In the genomic region with DNA sequence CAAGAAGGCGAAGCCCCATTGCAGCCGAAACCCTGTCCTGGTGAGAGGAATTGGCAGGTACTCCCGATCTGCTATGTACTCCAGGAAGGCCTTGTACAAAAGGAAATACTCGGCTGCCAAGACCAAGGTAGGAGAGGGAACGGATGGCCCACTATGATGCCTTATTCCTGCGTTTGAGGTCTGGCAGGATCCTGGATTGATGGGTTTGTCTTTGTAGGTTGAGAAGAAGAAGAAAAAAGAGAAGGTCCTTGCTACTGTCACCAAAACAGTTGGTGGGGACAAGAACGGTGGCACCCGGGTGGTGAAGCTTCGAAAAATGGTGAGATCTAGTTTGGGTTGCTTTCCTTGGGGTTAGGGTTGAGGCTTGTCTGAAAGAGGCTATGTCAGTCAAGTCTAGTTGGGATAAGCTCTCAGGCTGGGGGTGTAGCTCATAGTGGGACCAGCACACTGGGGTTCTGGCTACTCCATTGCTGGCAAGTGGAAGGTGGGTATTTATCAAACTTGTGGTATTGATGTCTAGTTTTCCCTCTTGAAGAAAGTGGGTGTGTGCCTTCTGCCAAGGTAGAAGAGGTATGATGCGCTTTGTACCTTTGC, we compare ENCODE assay signal across 8 mouse cellular contexts. TPM values are rescaled to one million over a fixed set of nuclear protein-coding genes. Genes with fewer than 3 reads are reported as not detected.
A peak's percentile ranks its signal among the peaks of the same experiment; 100 is the strongest.
DNase-seq lines count a peak whose midpoint lies in the region; ATAC-seq and TF ChIP-seq lines count a peak whose summit lies in the region.
"Not testable (repeated sequence)": the region's sequence is repeated elsewhere in the genome, so short reads cannot be mapped to it uniquely, and the experiment has no call there.

No protein-coding gene starts in this region.

- H3K9me3 ChIP-seq in E14TG2a.4 (ENCODE audit: low read length); embryonic facial prominence, embryonic 14.5 days (ENCODE audit: control insufficient read depth, low read length); hindbrain, embryonic 13.5 days; kidney, postnatal 0 days (replicated peaks; ENCODE audit: low read length); liver, embryonic 14.5 days (ENCODE audit: control insufficient read depth, low read length); midbrain, embryonic 12.5 days: not testable (repeated sequence)

- not testable (repeated sequence) for H3K27ac ChIP-seq in embryonic facial prominence, embryonic 14.5 days (replicated peaks; ENCODE audit: low read depth, low read length); hindbrain, embryonic 13.5 days; kidney, postnatal 0 days; midbrain, embryonic 12.5 days (replicated peaks); small intestine, adult 2 months (ENCODE audit: insufficient read depth, low read depth, low read length)
- peak overlapping the region; percentile 8; the same call in 1 of the 2 replicates for H3K27ac ChIP-seq in gastrocnemius, adult 2 months
- peak overlapping the region; percentile 42 for H3K27ac ChIP-seq in liver, embryonic 14.5 days

- 66% methylated on average over 7 of the region's 10 CpGs for WGBS in embryonic facial prominence, embryonic 14.5 days
- 81% methylated on average over 8 of the region's 10 CpGs for WGBS in hindbrain, embryonic 13.5 days
- 71% methylated on average over 8 of the region's 10 CpGs for WGBS in kidney, postnatal 0 days
- 39% methylated on average over 8 of the region's 10 CpGs for WGBS in liver, embryonic 14.5 days (ENCODE audit: insufficient replicate concordance)
- WGBS in midbrain, embryonic 12.5 days, result 85% methylated on average over 9 of the region's 10 CpGs
- WGBS in small intestine, adult 2 months, result 41% methylated on average over 8 of the region's 10 CpGs

- H3K4me3 ChIP-seq in E14TG2a.4 (replicated peaks; ENCODE audit: low read length), result peak overlapping the region; percentile 100
- peak overlapping the region; percentile 70 for H3K4me3 ChIP-seq in embryonic facial prominence, embryonic 14.5 days (ENCODE audit: low read depth, low read length)
- peak overlapping the region; percentile 76 for H3K4me3 ChIP-seq in gastrocnemius, adult 2 months
- H3K4me3 ChIP-seq in hindbrain, embryonic 13.5 days, result peak overlapping the region; percentile 96
- H3K4me3 ChIP-seq in kidney, postnatal 0 days (replicated peaks; ENCODE audit: low read depth, low read length), result peak overlapping the region; percentile 98
- H3K4me3 ChIP-seq in liver, embryonic 14.5 days (ENCODE audit: insufficient read depth in 1 of 2, low read depth in 2 of 2, low read length in 2 of 2), result peak overlapping the region; percentile 91 to 99
- H3K4me3 ChIP-seq in midbrain, embryonic 12.5 days, result peak overlapping the region; percentile 68
- peak overlapping the region; percentile 99; the same call in 1 of the 2 replicates for H3K4me3 ChIP-seq in small intestine, adult 2 months (ENCODE audit: low read depth, low read length)

- peaks cover 47% of the 10 kb centered on the region for H3K4me1 ChIP-seq in E14TG2a.4 (replicated peaks; ENCODE audit: low read depth, low read length)
- not testable (repeated sequence) for H3K4me1 ChIP-seq in embryonic facial prominence, embryonic 14.5 days (ENCODE audit: control insufficient read depth, insufficient read depth, low read length); small intestine, adult 2 months (ENCODE audit: control insufficient read depth, insufficient read depth, insufficient read length, low read length)
- H3K4me1 ChIP-seq in hindbrain, embryonic 13.5 days (replicated peaks), result peaks cover 33% of the 10 kb centered on the region
- H3K4me1 ChIP-seq in kidney, postnatal 0 days (replicated peaks; ENCODE audit: insufficient read depth, low read length), result peaks cover 12% of the 10 kb centered on the region; the same call in 1 of the 2 replicates
- peaks cover 12 to 17% of the 10 kb centered on the region in 2 experiments for H3K4me1 ChIP-seq in liver, embryonic 14.5 days (replicated peaks; ENCODE audit: control insufficient read depth in 2 of 2, insufficient read depth in 2 of 2, low read length in 1 of 2)
- H3K4me1 ChIP-seq in midbrain, embryonic 12.5 days, result peaks cover 22% of the 10 kb centered on the region

- peaks cover 60% of the 10 kb centered on the region for H3K36me3 ChIP-seq in E14TG2a.4 (ENCODE audit: insufficient read depth, low read length)
- H3K36me3 ChIP-seq in embryonic facial prominence, embryonic 14.5 days (ENCODE audit: control insufficient read depth, insufficient read depth, low read length), result peaks cover 52% of the 10 kb centered on the region
- H3K36me3 ChIP-seq in hindbrain, embryonic 13.5 days, result peaks cover 51% of the 10 kb centered on the region
- H3K36me3 ChIP-seq in kidney, postnatal 0 days (ENCODE audit: insufficient read depth, low read length), result peaks cover 40% of the 10 kb centered on the region
- H3K36me3 ChIP-seq in liver, embryonic 14.5 days (replicated peaks; ENCODE audit: control insufficient read depth, insufficient read depth, low read depth), result peaks cover 51% of the 10 kb centered on the region
- peaks cover 52% of the 10 kb centered on the region for H3K36me3 ChIP-seq in midbrain, embryonic 12.5 days
- H3K36me3 ChIP-seq in small intestine, adult 2 months (ENCODE audit: control insufficient read depth, insufficient read depth, low read length), result peaks cover 43% of the 10 kb centered on the region

- not testable (repeated sequence) for TF ChIP-seq EP300 in liver, embryonic 14.5 days (IDR thresholded peaks at IDR 0.05; ENCODE audit: low read depth)

- TF ChIP-seq CTCF in E14TG2a.4 (conservative IDR thresholded peaks at IDR 0.05; ENCODE audit: low read length); gastrocnemius, adult 2 months (IDR thresholded peaks at IDR 0.05); kidney, postnatal 0 days (IDR thresholded peaks at IDR 0.05; ENCODE audit: low read depth); liver, embryonic 14.5 days (IDR thresholded peaks at IDR 0.05; ENCODE audit: low read depth); small intestine, adult 2 months (IDR thresholded peaks at IDR 0.05; ENCODE audit: extremely low read depth, insufficient read length, insufficient replicate concordance, low read depth, low read length): not testable (repeated sequence)

- TF ChIP-seq POLR2A in small intestine, adult 2 months (IDR thresholded peaks at IDR 0.05; ENCODE audit: low read depth, low read length), result not testable (repeated sequence)

- not testable (repeated sequence) for DNase-seq in embryonic facial prominence, embryonic 14.5 days (ENCODE audit: low spot score); gastrocnemius, adult 2 months; kidney, postnatal 0 days (ENCODE audit: low spot score); liver, embryonic 14.5 days (ENCODE audit: low read depth in 3 of 3, low spot score in 3 of 3)

- ATAC-seq in embryonic facial prominence, embryonic 14.5 days (ENCODE audit: low read depth); hindbrain, embryonic 13.5 days (ENCODE audit: low FRiP score); kidney, postnatal 0 days (replicated peaks; ENCODE audit: low FRiP score, low read depth); liver, embryonic 14.5 days (ENCODE audit: insufficient read depth); midbrain, embryonic 12.5 days (ENCODE audit: low FRiP score, low read depth): not testable (repeated sequence)

- peak overlapping the region; percentile 97 for H3K9ac ChIP-seq in embryonic facial prominence, embryonic 14.5 days (ENCODE audit: low read depth, low read length)
- peak overlapping the region; percentile 100 for H3K9ac ChIP-seq in hindbrain, embryonic 13.5 days
- H3K9ac ChIP-seq in kidney, postnatal 0 days (ENCODE audit: low read depth, low read length), result peak overlapping the region; percentile 100; the same call in 1 of the 2 replicates
- H3K9ac ChIP-seq in liver, embryonic 14.5 days (replicated peaks), result peak overlapping the region; percentile 97
- peak overlapping the region; percentile 34 for H3K9ac ChIP-seq in midbrain, embryonic 12.5 days (replicated peaks)

- intact Hi-C loops in gastrocnemius, adult 2 months (cut with DNase I), result not testable (repeated sequence)

- H3K4me2 ChIP-seq in embryonic facial prominence, embryonic 14.5 days (ENCODE audit: low read depth, low read length), result peak overlapping the region; percentile 74
- peak overlapping the region; percentile 77 for H3K4me2 ChIP-seq in hindbrain, embryonic 13.5 days
- peak overlapping the region; percentile 78 for H3K4me2 ChIP-seq in kidney, postnatal 0 days (ENCODE audit: low read length)
- H3K4me2 ChIP-seq in liver, embryonic 14.5 days (ENCODE audit: low read depth), result peak overlapping the region; percentile 68
- H3K4me2 ChIP-seq in midbrain, embryonic 12.5 days (replicated peaks), result peak overlapping the region; percentile 70

- not testable (repeated sequence) for H3K27me3 ChIP-seq in E14TG2a.4 (ENCODE audit: insufficient read depth, low read length); embryonic facial prominence, embryonic 14.5 days (replicated peaks; ENCODE audit: control insufficient read depth, insufficient read depth, low read length); hindbrain, embryonic 13.5 days; kidney, postnatal 0 days (ENCODE audit: insufficient read depth, low read length); liver, embryonic 14.5 days (ENCODE audit: control insufficient read depth, insufficient read depth, low read length); midbrain, embryonic 12.5 days; small intestine, adult 2 months (ENCODE audit: control insufficient read depth, insufficient read depth, low read length)

RNA-seq across cellular contexts. Expression of gene Rpl6, which starts 1.4 kb away (rescaled TPM):
- polyA plus RNA-seq in embryonic facial prominence, embryonic 14.5 days (2014; fragmentation: Nextera tagmentation; extraction: Ambion mirVana), result 685 and 696 TPM in 2 replicates
- total RNA-seq in gastrocnemius, adult 2 months (2021), result 100 to 1,000 TPM; 445 to 518 TPM
- 427 and 429 TPM in 2 replicates for polyA plus RNA-seq in hindbrain, embryonic 13.5 days (2015; fragmentation: Nextera tagmentation; extraction: Ambion mirVana)
- 655 and 681 TPM in 2 replicates for polyA plus RNA-seq in kidney, postnatal 0 days (2015; fragmentation: Nextera tagmentation; extraction: Ambion mirVana)
- 403 and 658 TPM in 2 replicates for polyA plus RNA-seq in liver, embryonic 14.5 days (2012; rRNA removed)
- 477 and 488 TPM in 2 replicates for polyA plus RNA-seq in liver, embryonic 14.5 days (2014; fragmentation: Nextera tagmentation; extraction: Ambion mirVana)
- 475 and 502 TPM in 2 replicates for polyA plus RNA-seq in midbrain, embryonic 12.5 days (2016; fragmentation: Nextera tagmentation; extraction: Ambion mirVana)
- polyA plus RNA-seq in small intestine, adult 2 months (2012; rRNA removed), result 116 and 161 TPM in 2 replicates

RNA-seq across cellular contexts. Expression of gene Hectd4, which starts 14.4 kb away (rescaled TPM):
- polyA plus RNA-seq in embryonic facial prominence, embryonic 14.5 days (2014; fragmentation: Nextera tagmentation; extraction: Ambion mirVana), result 7.3 and 7.4 TPM in 2 replicates
- total RNA-seq in gastrocnemius, adult 2 months (2021), result 10 to 100 TPM; 13.7 to 13.8 TPM
- polyA plus RNA-seq in hindbrain, embryonic 13.5 days (2015; fragmentation: Nextera tagmentation; extraction: Ambion mirVana), result 15.0 and 17.2 TPM in 2 replicates
- 2.0 and 2.9 TPM in 2 replicates for polyA plus RNA-seq in kidney, postnatal 0 days (2015; fragmentation: Nextera tagmentation; extraction: Ambion mirVana)
- polyA plus RNA-seq in liver, embryonic 14.5 days (2012; rRNA removed), result 15.8 and 16.1 TPM in 2 replicates
- 11.1 and 11.2 TPM in 2 replicates for polyA plus RNA-seq in liver, embryonic 14.5 days (2014; fragmentation: Nextera tagmentation; extraction: Ambion mirVana)
- polyA plus RNA-seq in midbrain, embryonic 12.5 days (2016; fragmentation: Nextera tagmentation; extraction: Ambion mirVana), result 14.9 and 17.8 TPM in 2 replicates
- 12.2 and 28.8 TPM in 2 replicates for polyA plus RNA-seq in small intestine, adult 2 months (2012; rRNA removed)

RNA-seq across cellular contexts. Expression of gene Ptpn11, which starts 14.4 kb away (rescaled TPM):
- polyA plus RNA-seq in embryonic facial prominence, embryonic 14.5 days (2014; fragmentation: Nextera tagmentation; extraction: Ambion mirVana), result 25.8 and 28.8 TPM in 2 replicates
- 10 to 100 TPM; 70.6 to 74.4 TPM for total RNA-seq in gastrocnemius, adult 2 months (2021)
- 23.1 and 23.6 TPM in 2 replicates for polyA plus RNA-seq in hindbrain, embryonic 13.5 days (2015; fragmentation: Nextera tagmentation; extraction: Ambion mirVana)
- 20.0 and 20.8 TPM in 2 replicates for polyA plus RNA-seq in kidney, postnatal 0 days (2015; fragmentation: Nextera tagmentation; extraction: Ambion mirVana)
- polyA plus RNA-seq in liver, embryonic 14.5 days (2012; rRNA removed), result 10.4 and 13.7 TPM in 2 replicates
- polyA plus RNA-seq in liver, embryonic 14.5 days (2014; fragmentation: Nextera tagmentation; extraction: Ambion mirVana), result 10.0 and 11.5 TPM in 2 replicates
- polyA plus RNA-seq in midbrain, embryonic 12.5 days (2016; fragmentation: Nextera tagmentation; extraction: Ambion mirVana), result 21.7 and 24.1 TPM in 2 replicates
- 10.4 and 14.2 TPM in 2 replicates for polyA plus RNA-seq in small intestine, adult 2 months (2012; rRNA removed)

Comparison
In these comparisons a context has a peak if more than half of its experiments do, and no peak if none do; other contexts are left out.
1. H3K9ac ChIP-seq: peak in every context shown above with its lines; median percentile 100 in hindbrain, embryonic 13.5 days; 100 in kidney, postnatal 0 days; 97 in embryonic facial prominence, embryonic 14.5 days; 97 in liver, embryonic 14.5 days; 34 in midbrain, embryonic 12.5 days.